Mouse (Mus musculus) embryonic fibroblast, embryonic 13.5 days (primary cell): Measurements from ENCODE around the gene Impdh2.

Source experiments
- CTCF ChIP-seq: IDR thresholded peaks from 2 replicates; pipeline ENCODE4 v1.5.1; 2011; ENCODE audit warnings: mild to moderate bottlenecking, control low read depth, low read length, moderate library complexity, borderline replicate concordance; ENCODE audit not compliant: insufficient read depth
- POLR2A ChIP-seq: IDR thresholded peaks from 2 replicates; pipeline ENCODE4 v1.6.1; 2011; ENCODE audit warnings: low read depth, mild to moderate bottlenecking, control low read depth, low read length, moderate library complexity

DNA sequence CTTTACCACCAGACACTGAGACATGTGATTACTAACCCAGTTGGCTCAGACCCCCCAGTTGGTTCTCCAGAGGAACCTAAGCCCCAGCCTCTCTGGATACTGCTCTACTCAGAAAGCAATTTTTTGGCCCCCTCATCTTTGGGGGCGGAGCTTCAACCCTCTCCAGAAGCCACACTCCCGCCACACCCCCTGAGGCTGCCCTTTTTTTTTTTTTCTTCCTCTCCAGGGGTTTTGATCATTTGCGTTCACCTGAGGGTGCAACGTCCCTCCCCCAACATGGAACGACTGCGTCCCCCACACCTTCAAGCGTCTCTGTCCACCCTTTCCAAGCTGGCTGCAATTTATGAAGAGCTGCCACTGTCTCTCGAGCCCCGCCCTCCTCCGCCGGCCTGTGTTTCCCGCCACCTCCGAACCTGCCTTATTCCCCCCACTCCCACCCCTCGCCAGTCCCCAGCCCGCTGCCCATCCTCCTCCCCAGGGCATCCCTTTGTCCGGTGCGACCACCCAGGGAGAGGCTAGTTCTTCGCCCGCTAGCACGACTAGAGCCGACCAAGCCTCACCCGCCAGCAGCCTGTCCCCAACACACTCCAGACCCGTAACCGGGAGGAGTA lies 18.0 kb downstream of the Impdh2 start:
- no peak for TF ChIP-seq CTCF
- TF ChIP-seq POLR2A = no peak
